Mouse (Mus musculus): ENCODE data around the gene Frs2. TPM values are rescaled to one million over a fixed set of nuclear protein-coding genes. Genes with fewer than 3 reads are reported as not detected.
A peak's percentile ranks its signal among the peaks of the same experiment; 100 is the strongest.

The Frs2 gene
- polyA plus RNA-seq, 1 experiment from 2014 or later, result 37.4 TPM

GRCm38 (mm10) chr10:117151241-117151640 is 2.9 kb upstream of the Frs2 start:
- peak overlapping the region; percentile 15; the same call in 1 of the 2 replicates for H3K27ac ChIP-seq (ENCODE audit: low read length)
- H3K4me1 ChIP-seq (ENCODE audit: control insufficient read depth, insufficient read depth, low read length), result peaks cover 22% of the 10 kb centered on the region
- 14% methylated on average over 11 of the region's 11 CpGs for WGBS
- H3K36me3 ChIP-seq (ENCODE audit: control insufficient read depth, insufficient read depth, low read length), result no peaks in the 10 kb centered on the region
- H3K9ac ChIP-seq (replicated peaks; ENCODE audit: low read depth, low read length), result no peak overlapping the region
- ATAC-seq (ENCODE audit: insufficient number of reproducible peaks, insufficient read depth, low FRiP score, low read depth), result no peak
- H3K4me2 ChIP-seq (replicated peaks; ENCODE audit: low read depth, low read length), result no peak overlapping the region; the same call in 1 of the 2 replicates
- H3K4me3 ChIP-seq (ENCODE audit: low read depth, low read length), result no peak overlapping the region
- no peaks in the 10 kb centered on the region for H3K27me3 ChIP-seq (ENCODE audit: control insufficient read depth, insufficient read depth, low read length)
- no peaks in the 10 kb centered on the region for H3K9me3 ChIP-seq (ENCODE audit: control insufficient read depth, low read depth, low read length)

GRCm38 (mm10) chr10:117150764-117151163 is 2.4 kb upstream of the Frs2 start:
- ATAC-seq (ENCODE audit: insufficient number of reproducible peaks, insufficient read depth, low FRiP score, low read depth), result no peak
- Histone ChIP-seq H3K4me3 (ENCODE audit: low read depth, low read length) (0 out of 2 replicates have a peak overlapping the region, but pooled peaks have one; percentile 27), H3K27me3 (ENCODE audit: control insufficient read depth, insufficient read depth, low read length) (no peaks in the 10 kb centered on the region), H3K4me1 (ENCODE audit: control insufficient read depth, insufficient read depth, low read length) (peaks cover 23% of the 10 kb centered on the region), H3K36me3 (ENCODE audit: control insufficient read depth, insufficient read depth, low read length) (no peaks in the 10 kb centered on the region), H3K9ac (replicated peaks; ENCODE audit: low read depth, low read length) (no peak overlapping the region), H3K4me2 (replicated peaks; ENCODE audit: low read depth, low read length) (0 out of 2 replicates have a peak overlapping the region, but pooled peaks have one; percentile 55), H3K27ac (ENCODE audit: low read length) (no peak overlapping the region), H3K9me3 (ENCODE audit: control insufficient read depth, low read depth, low read length) (no peaks in the 10 kb centered on the region)
- WGBS, result 23% methylated on average over 10 of the region's 10 CpGs

- WGBS, result 2% methylated on average over 23 of the region's 23 CpGs
- Histone ChIP-seq H3K4me2 (replicated peaks; ENCODE audit: low read depth, low read length) (peak overlapping the region; percentile 55), H3K4me1 (ENCODE audit: control insufficient read depth, insufficient read depth, low read length) (peaks cover 30% of the 10 kb centered on the region), H3K27ac (ENCODE audit: low read length) (no peak overlapping the region), H3K27me3 (ENCODE audit: control insufficient read depth, insufficient read depth, low read length) (no peaks in the 10 kb centered on the region), H3K36me3 (ENCODE audit: control insufficient read depth, insufficient read depth, low read length) (no peaks in the 10 kb centered on the region), H3K9ac (replicated peaks; ENCODE audit: low read depth, low read length) (no peak overlapping the region), H3K9me3 (ENCODE audit: control insufficient read depth, low read depth, low read length) (no peaks in the 10 kb centered on the region), H3K4me3 (ENCODE audit: low read depth, low read length) (peak overlapping the region; percentile 27)
- peak; percentile 57 for ATAC-seq (ENCODE audit: insufficient number of reproducible peaks, insufficient read depth, low FRiP score, low read depth)
These were observed 1.7 kb upstream of the Frs2 start for GRCm38 (mm10) chr10:117149942-117150617.

GRCm38 (mm10) chr10:117149241-117149640 is 907 bp upstream of the Frs2 start:
- Histone ChIP-seq H3K9me3 (ENCODE audit: control insufficient read depth, low read depth, low read length) (no peaks in the 10 kb centered on the region), H3K27me3 (ENCODE audit: control insufficient read depth, insufficient read depth, low read length) (no peaks in the 10 kb centered on the region), H3K9ac (replicated peaks; ENCODE audit: low read depth, low read length) (no peak overlapping the region), H3K4me1 (ENCODE audit: control insufficient read depth, insufficient read depth, low read length) (peaks cover 36% of the 10 kb centered on the region), H3K4me2 (replicated peaks; ENCODE audit: low read depth, low read length) (peak overlapping the region; percentile 55), H3K36me3 (ENCODE audit: control insufficient read depth, insufficient read depth, low read length) (no peaks in the 10 kb centered on the region), H3K27ac (ENCODE audit: low read length) (no peak overlapping the region), H3K4me3 (ENCODE audit: low read depth, low read length) (peak overlapping the region; percentile 94; the same call in 1 of the 2 replicates)
- no peak for ATAC-seq (ENCODE audit: insufficient number of reproducible peaks, insufficient read depth, low FRiP score, low read depth)
- 24% methylated on average over 7 of the region's 7 CpGs for WGBS

DNA sequence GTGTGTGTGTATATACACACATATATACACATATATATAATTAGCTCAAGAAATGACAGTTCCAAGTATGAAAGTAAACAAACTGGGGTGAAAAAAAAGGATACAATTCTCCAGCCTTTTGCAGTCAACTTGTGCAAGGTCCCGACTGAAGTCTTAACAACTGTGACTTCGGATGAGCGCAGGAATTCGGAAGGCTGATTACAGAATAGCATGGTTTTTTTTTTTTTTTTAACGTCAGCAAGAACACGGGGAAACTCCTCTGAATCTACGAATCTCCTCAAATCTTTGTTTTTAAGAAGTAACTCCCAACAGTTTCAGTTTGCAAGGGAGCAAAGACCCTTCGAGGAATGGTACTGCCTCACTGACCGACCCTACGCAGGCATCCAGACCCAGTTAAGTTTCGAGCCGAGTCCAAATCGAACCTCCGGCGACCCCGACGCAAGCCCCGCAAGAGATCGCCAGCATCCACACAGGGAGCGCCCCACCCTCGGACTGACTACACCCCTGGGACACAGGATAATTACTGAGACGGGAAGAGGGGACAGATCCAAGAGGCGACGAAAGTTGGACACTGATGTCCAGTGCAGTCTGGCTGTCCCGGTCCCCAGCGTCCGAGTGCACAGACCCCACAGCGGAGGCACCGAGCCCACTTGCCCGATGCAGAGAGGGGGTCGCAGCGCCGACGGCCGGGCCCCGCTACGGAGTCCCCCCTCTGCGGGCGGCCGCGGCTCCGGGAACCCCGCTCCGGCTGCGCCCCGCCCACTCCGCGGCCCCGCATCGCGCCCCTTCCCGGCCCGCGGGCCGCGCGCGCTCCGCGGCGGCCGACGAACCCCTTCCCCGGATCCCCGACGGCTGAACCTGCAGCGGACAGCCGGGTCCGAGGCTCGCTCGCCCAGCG is 622 bp downstream of the Frs2 start:
- H3K4me1 ChIP-seq (ENCODE audit: control insufficient read depth, insufficient read depth, low read length), result peaks cover 36% of the 10 kb centered on the region
- under 1% methylated on average over 67 of the region's 72 CpGs for WGBS
- H3K9me3 ChIP-seq (ENCODE audit: control insufficient read depth, low read depth, low read length), result no peaks in the 10 kb centered on the region

GRCm38 (mm10) chr10:117146421-117146820 is 1.9 kb downstream of the Frs2 start:
- Histone ChIP-seq H3K36me3 (ENCODE audit: control insufficient read depth, insufficient read depth, low read length) (no peaks in the 10 kb centered on the region), H3K4me3 (ENCODE audit: low read depth, low read length) (no peak overlapping the region), H3K4me2 (replicated peaks; ENCODE audit: low read depth, low read length) (peak overlapping the region; percentile 55), H3K9ac (replicated peaks; ENCODE audit: low read depth, low read length) (no peak overlapping the region), H3K27ac (ENCODE audit: low read length) (no peak overlapping the region), H3K4me1 (ENCODE audit: control insufficient read depth, insufficient read depth, low read length) (peaks cover 26% of the 10 kb centered on the region), H3K9me3 (ENCODE audit: control insufficient read depth, low read depth, low read length) (no peaks in the 10 kb centered on the region), H3K27me3 (ENCODE audit: control insufficient read depth, insufficient read depth, low read length) (no peaks in the 10 kb centered on the region)
- 37% methylated on average over 9 of the region's 9 CpGs for WGBS
- ATAC-seq (ENCODE audit: insufficient number of reproducible peaks, insufficient read depth, low FRiP score, low read depth), result no peak

More for the DNA sequence above, 622 bp downstream of the Frs2 start:
- Histone ChIP-seq H3K27me3 (ENCODE audit: control insufficient read depth, insufficient read depth, low read length) (no peaks in the 10 kb centered on the region), H3K36me3 (ENCODE audit: control insufficient read depth, insufficient read depth, low read length) (no peaks in the 10 kb centered on the region), H3K4me3 (ENCODE audit: low read depth, low read length) (peak overlapping the region; percentile 94), H3K9ac (replicated peaks; ENCODE audit: low read depth, low read length) (peak overlapping the region; percentile 97), H3K4me2 (replicated peaks; ENCODE audit: low read depth, low read length) (peak overlapping the region; percentile 55), H3K27ac (ENCODE audit: low read length) (peak overlapping the region; percentile 89)
- peak; percentile 34 for ATAC-seq (ENCODE audit: insufficient number of reproducible peaks, insufficient read depth, low FRiP score, low read depth)

DNA sequence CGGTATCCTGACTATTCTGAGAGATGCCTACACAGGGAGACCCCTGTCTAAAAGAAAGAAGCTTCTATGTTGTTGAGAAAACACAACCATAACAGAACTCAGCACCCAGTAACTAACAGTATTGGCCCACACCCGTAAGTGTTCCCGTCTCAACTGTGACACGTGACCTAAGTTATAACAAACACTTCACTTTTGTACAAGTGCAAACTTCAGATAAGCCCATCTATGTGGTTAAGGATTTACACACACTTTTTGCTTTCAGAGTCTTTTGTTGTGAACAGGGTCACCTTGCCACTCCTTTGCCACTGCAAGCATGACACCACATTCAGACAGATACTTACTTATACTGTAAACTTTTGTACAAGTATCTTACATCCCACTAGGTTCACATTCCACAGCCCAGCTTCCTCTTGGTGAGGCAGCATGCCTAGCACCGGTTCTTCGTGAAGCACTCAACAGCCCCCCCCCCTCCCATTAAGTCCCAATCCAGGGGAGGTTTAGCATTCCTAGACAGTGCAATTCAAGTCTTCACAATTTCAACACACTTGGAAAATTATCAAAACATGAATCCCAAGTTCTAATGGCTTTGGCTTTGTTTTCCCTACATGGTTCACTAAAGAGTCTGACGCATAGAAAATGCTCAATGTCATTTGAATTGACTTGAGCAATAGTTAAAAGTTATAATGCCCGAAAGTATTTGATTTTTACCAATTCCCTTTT is 2.6 kb downstream of the Frs2 start:
- Histone ChIP-seq H3K27me3 (ENCODE audit: control insufficient read depth, insufficient read depth, low read length) (no peaks in the 10 kb centered on the region), H3K9me3 (ENCODE audit: control insufficient read depth, low read depth, low read length) (no peaks in the 10 kb centered on the region), H3K27ac (ENCODE audit: low read length) (no peak overlapping the region), H3K4me1 (ENCODE audit: control insufficient read depth, insufficient read depth, low read length) (peaks cover 23% of the 10 kb centered on the region), H3K9ac (replicated peaks; ENCODE audit: low read depth, low read length) (no peak overlapping the region), H3K4me2 (replicated peaks; ENCODE audit: low read depth, low read length) (no peak overlapping the region; the same call in 1 of the 2 replicates), H3K36me3 (ENCODE audit: control insufficient read depth, insufficient read depth, low read length) (no peaks in the 10 kb centered on the region), H3K4me3 (ENCODE audit: low read depth, low read length) (no peak overlapping the region)
- WGBS, result 49% methylated on average over 8 of the region's 8 CpGs
- ATAC-seq (ENCODE audit: insufficient number of reproducible peaks, insufficient read depth, low FRiP score, low read depth), result no peak; the same call in 1 of the 2 replicates

- 41% methylated on average over 6 of the region's 6 CpGs for WGBS
- no peaks in the 10 kb centered on the region for H3K36me3 ChIP-seq (ENCODE audit: control insufficient read depth, insufficient read depth, low read length)
- H3K4me1 ChIP-seq (ENCODE audit: control insufficient read depth, insufficient read depth, low read length), result peaks cover 23% of the 10 kb centered on the region
- no peak overlapping the region for H3K4me3 ChIP-seq (ENCODE audit: low read depth, low read length)
- no peaks in the 10 kb centered on the region for H3K27me3 ChIP-seq (ENCODE audit: control insufficient read depth, insufficient read depth, low read length)
- H3K27ac ChIP-seq (ENCODE audit: low read length), result no peak overlapping the region
- no peak overlapping the region for H3K9ac ChIP-seq (replicated peaks; ENCODE audit: low read depth, low read length)
- H3K4me2 ChIP-seq (replicated peaks; ENCODE audit: low read depth, low read length), result no peak overlapping the region
- ATAC-seq (ENCODE audit: insufficient number of reproducible peaks, insufficient read depth, low FRiP score, low read depth), result no peak
- H3K9me3 ChIP-seq (ENCODE audit: control insufficient read depth, low read depth, low read length), result no peaks in the 10 kb centered on the region
These were observed 3.7 kb downstream of the Frs2 start for GRCm38 (mm10) chr10:117144628-117145027.

Data from stomach, embryonic 14.5 days (tissue).